Mouse (Mus musculus) bone marrow, adult 2 months (tissue): ENCODE measurements around the gene Smco4. TPM values are rescaled to one million over a fixed set of nuclear protein-coding genes. Genes with fewer than 3 reads are reported as not detected.

Source experiments
- H3K27ac ChIP-seq: fragments of 200-500 bp; 2 replicates; pipeline ENCODE4 v1.5.1; 2012; ENCODE audit warnings: low read depth, mild to moderate bottlenecking, control low read depth, inconsistent platforms, low read length; ENCODE audit not compliant: control insufficient read depth, poor library complexity, insufficient read depth
- H3K4me1 ChIP-seq: fragments of 200-500 bp; 2 replicates; pipeline ENCODE4 v1.6.1; 2011; ENCODE audit warnings: low read length; ENCODE audit not compliant: control insufficient read depth, insufficient read depth
- H3K4me3 ChIP-seq: fragments of 200-500 bp; replicated peaks from 2 replicates; pipeline ENCODE3; 2011; ENCODE audit warnings: mild to moderate bottlenecking, low read depth, low read length, control low read depth; ENCODE audit not compliant: control insufficient read depth
- CTCF ChIP-seq: fragments of 200-500 bp; IDR thresholded peaks from 2 replicates; pipeline ENCODE4 v1.5.1; 2011; ENCODE audit warnings: low read length, control low read depth; ENCODE audit not compliant: control insufficient read depth, insufficient read depth
- POLR2A ChIP-seq: fragments of 200-500 bp; IDR thresholded peaks from 2 replicates; pipeline ENCODE4 v1.6.1; 2011; ENCODE audit warnings: low read depth, mild to moderate bottlenecking, control low read depth, low read length, borderline replicate concordance; ENCODE audit not compliant: control insufficient read depth
- WGBS: fragments of 180-500 bp; shearing (Covaris S2); methylation state at CpG from one replicate; pipeline ENCODE4 v1.1.7; 2018; 5-methylcytosine and 5-hydroxymethylcytosine counted together
- polyA plus RNA-seq: library from polyadenylated mRNA; stranded (reverse); fragments of >200 nt; gene quantifications from 2 replicates; pipeline ENCODE4 v1.2.4, GENCODE M21; 2011; ENCODE audit warnings: low replicate concordance; ENCODE audit not compliant: missing spikeins, insufficient read depth, insufficient read length

Gene Smco4
- polyA plus RNA-seq: 6.8 and 11.1 TPM in 2 replicates

GRCm38 (mm10) chr9:15493235-15493924, at the start of gene Smco4:
Smco4 (plus strand) TSS chr9:15493432.
- peaks cover 3% of the 10 kb centered on the region for H3K4me1 ChIP-seq
- peak within 1 kb of the TSS; percentile 66 for H3K4me3 ChIP-seq
- TF ChIP-seq CTCF (no peak; the same call in 1 of the 2 replicates), POLR2A (no peak)
- 3% methylated on average over 101 of the region's 101 CpGs for WGBS
- peak within 1 kb of the TSS; percentile 48; the same call in 1 of the 2 replicates for H3K27ac ChIP-seq

GRCm38 (mm10) chr9:15447397-15447796, 45.8 kb upstream of the Smco4 start:
- WGBS: 53% methylated on average over 2 of the region's 2 CpGs
- Histone ChIP-seq H3K4me3 (no peak overlapping the region), H3K4me1 (no peaks in the 10 kb centered on the region), H3K27ac (no peak overlapping the region)
- no peak for TF ChIP-seq POLR2A
- no peak for TF ChIP-seq CTCF

GRCm38 (mm10) chr9:15450921-15451320, 42.3 kb upstream of the Smco4 start:
- no peak for TF ChIP-seq CTCF
- no peak for TF ChIP-seq POLR2A
- no peak overlapping the region for H3K27ac ChIP-seq
- 68% methylated on average over 5 of the region's 5 CpGs for WGBS
- H3K4me1 ChIP-seq: no peaks in the 10 kb centered on the region
- no peak overlapping the region for H3K4me3 ChIP-seq

- TF ChIP-seq CTCF: no peak
- no peak for TF ChIP-seq POLR2A
- WGBS: 83% methylated on average over 4 of the region's 4 CpGs
- Histone ChIP-seq H3K27ac (no peak overlapping the region), H3K4me3 (no peak overlapping the region), H3K4me1 (no peaks in the 10 kb centered on the region)
Observed at GRCm38 (mm10) chr9:15472256-15472655, 21.0 kb upstream of the Smco4 start.

GRCm38 (mm10) chr9:15473206-15473605, 20.0 kb upstream of the Smco4 start:
- no peak overlapping the region for H3K27ac ChIP-seq
- TF ChIP-seq CTCF (no peak), POLR2A (no peak)
- WGBS: 97% methylated on average over 1 of the region's 1 CpGs
- H3K4me3 ChIP-seq: no peak overlapping the region
- no peaks in the 10 kb centered on the region for H3K4me1 ChIP-seq

- H3K4me3 ChIP-seq: no peak overlapping the region
- WGBS: 81% methylated on average over 10 of the region's 10 CpGs
- TF ChIP-seq CTCF (no peak), POLR2A (no peak)
- no peaks in the 10 kb centered on the region for H3K4me1 ChIP-seq
- no peak overlapping the region for H3K27ac ChIP-seq
Observed at GRCm38 (mm10) chr9:15477556-15477955, 15.7 kb upstream of the Smco4 start.

- 20% methylated on average over 2 of the region's 2 CpGs for WGBS
- Histone ChIP-seq H3K27ac (no peak overlapping the region), H3K4me1 (peaks cover 3% of the 10 kb centered on the region), H3K4me3 (no peak overlapping the region)
- no peak for TF ChIP-seq CTCF
- TF ChIP-seq POLR2A: no peak
Observed at GRCm38 (mm10) chr9:15487682-15488424, 5.4 kb upstream of the Smco4 start.

- Histone ChIP-seq H3K4me3 (no peak overlapping the region), H3K27ac (no peak overlapping the region), H3K4me1 (peaks cover 3% of the 10 kb centered on the region)
- TF ChIP-seq CTCF (no peak), POLR2A (no peak)
Observed at GRCm38 (mm10) chr9:15489293-15489692, 3.9 kb upstream of the Smco4 start.
